9 mouse cellular contexts compared by ENCODE assay signal in the genomic region with DNA sequence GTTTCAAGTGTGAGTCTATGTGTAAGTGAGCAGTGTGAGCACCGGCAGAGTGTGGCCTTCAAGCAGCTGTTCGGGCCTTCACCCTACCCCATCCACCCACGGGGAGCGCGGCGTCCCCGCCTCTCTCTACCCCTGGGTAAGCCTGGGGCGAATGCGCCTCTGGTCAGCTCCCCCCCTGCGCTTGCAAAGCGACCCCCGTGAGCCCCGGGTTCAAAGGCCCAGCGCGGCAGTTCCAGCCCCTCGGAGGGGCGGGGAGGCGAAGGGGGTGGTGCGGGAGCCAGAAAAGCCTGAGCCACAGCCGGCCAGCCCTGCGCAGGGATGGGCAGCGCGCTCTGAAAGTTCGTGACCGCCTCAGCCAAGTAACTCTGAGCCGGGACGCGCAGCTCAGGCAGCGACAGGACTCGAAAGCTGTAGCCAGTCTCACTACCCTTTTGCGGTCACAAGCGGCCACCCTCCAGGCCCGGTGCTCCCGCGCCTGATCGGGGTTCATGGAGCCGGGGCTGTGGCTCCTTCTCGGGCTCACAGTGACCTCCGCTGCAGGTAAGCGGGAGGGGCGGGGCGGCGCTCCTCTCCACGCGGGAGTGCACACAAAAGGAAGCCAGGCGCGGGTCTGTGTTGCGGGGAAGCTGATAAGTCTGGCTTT. TPM values are rescaled to one million over a fixed set of nuclear protein-coding genes. Genes with fewer than 3 reads are reported as not detected.
DNase-seq lines count a peak whose midpoint lies in the region; ATAC-seq and TF ChIP-seq lines count a peak whose summit lies in the region.
"Had no signal": no experiment of that assay in that cellular context is flagged by ENCODE, and none has a peak within 500 bp of the region (broad histone marks: within the 10 kb centered on the region; RNA-seq: fewer than 3 reads in every experiment).

Gene Edn3, plus strand, starts transcription at position 141 of the 643 bp plus-strand sequence.

- no peak within 1 kb of the TSS for H3K27ac ChIP-seq in heart, adult 2 months
- no peak within 1 kb of the TSS for H3K27ac ChIP-seq in heart, embryonic 16.5 days (ENCODE audit: low read length)
- H3K27ac ChIP-seq in liver, embryonic 11.5 days (ENCODE audit: low read depth, low read length), result no peak within 1 kb of the TSS

- H3K36me3 ChIP-seq in heart, adult 2 months (ENCODE audit: control insufficient read depth, insufficient read depth, low read length), result no peaks in the 10 kb centered on the region
- H3K36me3 ChIP-seq in heart, embryonic 16.5 days (ENCODE audit: control insufficient read depth, insufficient read depth), result no peaks in the 10 kb centered on the region
- H3K36me3 ChIP-seq in liver, embryonic 11.5 days (ENCODE audit: control insufficient read depth, insufficient read depth, low read length), result no peaks in the 10 kb centered on the region

- 3% methylated on average over 48 of the region's 48 CpGs for WGBS in heart, adult 2 months
- WGBS in heart, embryonic 16.5 days, result 2% methylated on average over 48 of the region's 48 CpGs
- WGBS in liver, embryonic 11.5 days, result 3% methylated on average over 48 of the region's 48 CpGs

- H3K4me3 ChIP-seq in heart, adult 2 months, result peak within 1 kb of the TSS; percentile 5; the same call in 1 of the 2 replicates
- H3K4me3 ChIP-seq in heart, embryonic 16.5 days (ENCODE audit: low read length), result peak within 1 kb of the TSS; percentile 53
- H3K4me3 ChIP-seq in liver, embryonic 11.5 days (ENCODE audit: low read depth, low read length), result peak within 1 kb of the TSS; percentile 46

- ATAC-seq in common myeloid progenitor, adult 5-6 weeks (replicated peaks; ENCODE audit: low read depth, poor library complexity, severe bottlenecking), result peak; percentile 91
- ATAC-seq in heart, embryonic 16.5 days (replicated peaks; ENCODE audit: extremely low read depth, insufficient read depth, low FRiP score), result peak; percentile 30
- ATAC-seq in liver, embryonic 11.5 days (replicated peaks; ENCODE audit: low FRiP score), result peak; percentile 26; the same call in 1 of the 2 replicates

- no peak for TF ChIP-seq POLR2A in heart, adult 2 months (IDR thresholded peaks at IDR 0.05; ENCODE audit: insufficient read depth, low read depth, low read length)

- no peak for TF ChIP-seq CTCF in heart, adult 2 months (IDR thresholded peaks at IDR 0.05)

- no peak for TF ChIP-seq EP300 in heart, adult 2 months (IDR thresholded peaks at IDR 0.05; ENCODE audit: insufficient read depth, low read depth, low read length)

- H3K9ac ChIP-seq in heart, adult 2 months (ENCODE audit: low read depth, low read length), result no peak within 1 kb of the TSS
- peak within 1 kb of the TSS; percentile 52 for H3K9ac ChIP-seq in heart, embryonic 16.5 days (ENCODE audit: low read length)
- H3K9ac ChIP-seq in liver, embryonic 11.5 days (ENCODE audit: low read depth, low read length), result peak within 1 kb of the TSS; percentile 25; the same call in 1 of the 2 replicates

- peaks cover 2% of the 10 kb centered on the region for H3K27me3 ChIP-seq in heart, adult 2 months (ENCODE audit: control insufficient read depth, insufficient read depth, low read length)
- peaks cover 29% of the 10 kb centered on the region for H3K27me3 ChIP-seq in heart, embryonic 16.5 days (ENCODE audit: control insufficient read depth, insufficient read depth, low read length)
- peaks cover 20% of the 10 kb centered on the region for H3K27me3 ChIP-seq in liver, embryonic 11.5 days (replicated peaks; ENCODE audit: control insufficient read depth, insufficient read depth, low read length)

- DNase-seq in heart, adult 2 months, result peak; percentile 4 to 21
- no peak for DNase-seq in heart, adult 8-10 months (ENCODE audit: low spot score)
- DNase-seq in liver, embryonic 11.5 days (ENCODE audit: low spot score), result peak; percentile 55
- DNase-seq in neural tube, embryonic 10.5 days (ENCODE audit: extremely low spot score, low spot score), result peak; percentile 67
- no peak for DNase-seq in frontal cortex, postnatal 10 days (ENCODE audit: low spot score in 2 of 2)
- no peak for DNase-seq in cerebellum, postnatal 25 days

- H3K79me2 ChIP-seq in heart, adult 2 months (replicated peaks; ENCODE audit: control insufficient read depth, insufficient read depth, low read length), result no peaks in the 10 kb centered on the region

- H3K4me1 ChIP-seq in heart, adult 2 months (ENCODE audit: control insufficient read depth, insufficient read depth, low read length), result no peaks in the 10 kb centered on the region
- H3K4me1 ChIP-seq in heart, embryonic 16.5 days (ENCODE audit: control insufficient read depth, insufficient read depth, low read length), result peaks cover 4% of the 10 kb centered on the region
- H3K4me1 ChIP-seq in liver, embryonic 11.5 days (replicated peaks; ENCODE audit: control insufficient read depth, insufficient read depth, low read length), result no peaks in the 10 kb centered on the region

- H3K4me2 ChIP-seq in heart, embryonic 16.5 days (ENCODE audit: low read depth, low read length), result peak within 1 kb of the TSS; percentile 80
- H3K4me2 ChIP-seq in liver, embryonic 11.5 days, result peak within 1 kb of the TSS; percentile 75

- intact Hi-C loops in heart, adult 2 months (cut with DNase I), result no loop called here

- no peaks in the 10 kb centered on the region for H3K9me3 ChIP-seq in heart, embryonic 16.5 days (replicated peaks; ENCODE audit: control insufficient read depth, low read length)
- no peaks in the 10 kb centered on the region for H3K9me3 ChIP-seq in liver, embryonic 11.5 days (ENCODE audit: control insufficient read depth, low read length)

RNA-seq across cellular contexts. Expression of gene Edn3, which starts in this region (rescaled TPM):
- total RNA-seq in heart, adult 2 months (2021), result 1 to 10 TPM; 1.4 to 1.5 TPM
- polyA plus RNA-seq in heart, adult 2 months (2012; rRNA removed), result 0.37 and 0.47 TPM in 2 replicates
- 1 to 10 TPM; 2.4 to 7.1 (median 4.8) TPM for total RNA-seq in heart, adult 8-10 months (2022)
- total RNA-seq in common myeloid progenitor, adult 5-6 weeks (2017), result not detected in 2 replicates
- polyA plus RNA-seq in heart, embryonic 16.5 days (2015; fragmentation: Nextera tagmentation; extraction: Ambion mirVana), result 0.95 and 3.9 TPM in 2 replicates
- 2.0 and 2.3 TPM in 2 replicates for polyA plus RNA-seq in liver, embryonic 11.5 days (2014; fragmentation: Nextera tagmentation; extraction: Ambion mirVana)
- polyA plus RNA-seq: C2C12 had no signal

Comparison
In these comparisons a context has a peak if more than half of its experiments do, and no peak if none do; other contexts are left out.
1. DNase-seq: peak in heart, adult 2 months (2 of 2), liver, embryonic 11.5 days (single experiment) and neural tube, embryonic 10.5 days (single experiment); none in heart, adult 8-10 months (single experiment), frontal cortex, postnatal 10 days (0 of 2) and cerebellum, postnatal 25 days (0 of 2).
2. Peak in ATAC-seq in common myeloid progenitor, adult 5-6 weeks; RNA of the gene not detected or under 1 TPM.
3. ATAC-seq: peak in every context shown above with its lines; median percentile 91 in common myeloid progenitor, adult 5-6 weeks; 30 in heart, embryonic 16.5 days; 26 in liver, embryonic 11.5 days.
4. Peak in every context shown above with its lines, with median percentiles within 50 percentile points of each other: H3K4me3 ChIP-seq.